Mouse (Mus musculus): ENCODE results near the gene Il11ra1. TPM values are rescaled to one million over a fixed set of nuclear protein-coding genes. Genes with fewer than 3 reads are reported as not detected.
"Not testable (repeated sequence)": the region's sequence is repeated elsewhere in the genome, so short reads cannot be mapped to it uniquely, and the experiment has no call there.

Gene Il11ra1
- polyA plus RNA-seq, 1 experiment from 2014 or later = 83.7 TPM

DNA sequence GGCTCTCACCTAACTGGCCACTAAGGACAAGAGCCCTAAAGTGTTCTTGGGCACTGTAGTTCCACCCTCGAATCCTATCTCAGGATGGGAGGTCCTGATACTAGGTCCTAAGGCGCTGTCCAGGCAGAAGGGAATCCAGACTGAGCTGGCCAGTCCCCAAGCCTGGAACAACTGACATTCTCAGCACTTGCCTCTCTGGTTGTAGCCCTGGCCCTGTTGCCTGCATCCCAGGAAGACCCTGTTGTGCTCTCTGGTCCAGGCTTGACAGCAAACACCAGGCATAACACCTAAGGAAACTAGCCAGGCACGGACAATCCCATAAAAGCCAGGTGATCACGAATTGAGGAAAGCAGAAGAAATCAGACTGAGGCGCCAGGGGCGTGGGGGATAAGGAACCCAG lies 17.0 kb upstream of the Il11ra1 start:
- ATAC-seq (ENCODE audit: low FRiP score) (no peak), DNase-seq (ENCODE audit: low spot score) (peak; percentile 44)
- WGBS = 12% methylated on average over 6 of the region's 6 CpGs
- no peaks in the 10 kb centered on the region for H3K9me3 ChIP-seq (ENCODE audit: control insufficient read depth, low read length)
- H3K9ac ChIP-seq (ENCODE audit: low read depth, low read length) = peak overlapping the region; percentile 44
- peaks cover 23% of the 10 kb centered on the region for H3K4me1 ChIP-seq (replicated peaks; ENCODE audit: control insufficient read depth, insufficient read depth, low read length)
- H3K4me3 ChIP-seq (ENCODE audit: low read depth, low read length) = peak overlapping the region; percentile 8; the same call in 1 of the 2 replicates
- no peaks in the 10 kb centered on the region for H3K27me3 ChIP-seq (ENCODE audit: control insufficient read depth, insufficient read depth, low read length)
- peaks cover 4% of the 10 kb centered on the region for H3K36me3 ChIP-seq (ENCODE audit: control insufficient read depth, insufficient read depth, low read length)
- H3K27ac ChIP-seq (ENCODE audit: low read depth, low read length) = peak overlapping the region; percentile 71
- peak overlapping the region; percentile 32 for H3K4me2 ChIP-seq (replicated peaks; ENCODE audit: low read depth, low read length)

DNA sequence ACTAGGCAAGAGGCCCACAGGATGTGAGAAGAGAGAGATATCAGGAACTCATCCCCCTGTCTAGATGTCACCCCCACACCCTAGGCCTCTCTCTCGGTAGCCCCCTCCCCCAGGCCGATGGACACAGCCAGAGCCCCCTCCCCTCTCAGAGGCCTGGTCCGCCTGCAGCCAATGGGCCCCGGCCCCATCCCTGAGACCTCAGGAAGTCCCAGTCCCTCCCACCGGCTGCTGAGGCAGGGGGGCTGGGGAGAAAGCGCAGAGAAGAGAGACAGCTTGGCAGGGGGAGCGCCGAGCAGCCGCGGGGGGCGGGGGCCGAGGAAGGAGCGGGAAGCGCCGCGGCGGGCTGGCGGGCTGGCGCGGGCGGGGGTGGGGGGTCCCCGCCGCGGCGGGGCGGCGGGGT lies 16.5 kb upstream of the Il11ra1 start:
- ATAC-seq (ENCODE audit: low FRiP score) = peak; percentile 49
- not testable (repeated sequence) for H3K4me3 ChIP-seq (ENCODE audit: low read depth, low read length); H3K36me3 ChIP-seq (ENCODE audit: control insufficient read depth, insufficient read depth, low read length); DNase-seq (ENCODE audit: low spot score); H3K27me3 ChIP-seq (ENCODE audit: control insufficient read depth, insufficient read depth, low read length); H3K9ac ChIP-seq (ENCODE audit: low read depth, low read length); H3K9me3 ChIP-seq (ENCODE audit: control insufficient read depth, low read length)
- Histone ChIP-seq H3K4me2 (replicated peaks; ENCODE audit: low read depth, low read length) (0 out of 2 replicates have a peak overlapping the region, but pooled peaks have one; percentile 32), H3K4me1 (replicated peaks; ENCODE audit: control insufficient read depth, insufficient read depth, low read length) (peaks cover 21% of the 10 kb centered on the region), H3K27ac (ENCODE audit: low read depth, low read length) (peak overlapping the region; percentile 71; the same call in 1 of the 2 replicates)
- 0% methylated on average over 2 of the region's 27 CpGs for WGBS

DNA sequence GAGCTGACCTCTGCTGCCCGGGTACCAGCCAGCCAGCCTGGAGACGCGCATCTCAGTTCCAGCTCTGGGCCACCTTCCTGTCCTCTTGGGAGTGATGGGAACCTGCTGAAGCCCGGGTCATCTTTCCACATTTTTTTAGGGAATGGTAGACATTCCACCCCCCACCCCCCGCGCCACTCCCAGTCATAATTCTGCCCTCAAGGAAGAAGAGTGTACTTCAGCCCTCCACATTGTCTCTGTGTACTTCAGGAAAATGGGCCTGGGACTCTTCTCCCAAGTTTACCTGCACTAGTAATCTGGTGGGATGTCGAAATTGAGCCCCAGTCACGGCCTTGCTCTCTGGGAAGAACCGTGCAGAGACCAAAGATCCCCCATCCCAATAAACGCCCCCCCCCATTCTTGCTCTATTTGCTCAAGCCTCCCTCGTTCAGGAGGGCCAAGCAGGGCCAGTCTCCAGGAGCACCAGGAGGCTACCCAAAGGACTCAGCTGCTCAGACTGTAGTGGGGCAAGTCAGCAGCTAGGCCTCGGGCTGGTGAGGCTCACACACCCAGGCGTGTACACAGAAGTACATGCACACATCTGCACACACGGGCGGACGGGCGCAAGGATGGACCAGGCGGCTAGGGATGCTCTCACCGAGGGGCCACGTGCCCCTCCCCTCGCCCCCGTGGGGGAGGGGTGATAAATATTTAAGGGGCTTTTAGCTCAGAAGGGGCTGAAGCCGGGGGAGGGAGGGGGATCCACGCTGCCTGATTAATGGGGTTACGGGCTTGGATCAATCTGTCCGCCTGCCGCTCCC lies 15.5 kb upstream of the Il11ra1 start:
- not testable (repeated sequence) for H3K4me2 ChIP-seq (replicated peaks; ENCODE audit: low read depth, low read length); H3K9me3 ChIP-seq (ENCODE audit: control insufficient read depth, low read length); H3K36me3 ChIP-seq (ENCODE audit: control insufficient read depth, insufficient read depth, low read length); H3K27me3 ChIP-seq (ENCODE audit: control insufficient read depth, insufficient read depth, low read length); H3K4me3 ChIP-seq (ENCODE audit: low read depth, low read length)
- 0 out of 2 replicates have a peak overlapping the region, but pooled peaks have one; percentile 34 for H3K9ac ChIP-seq (ENCODE audit: low read depth, low read length)
- H3K4me1 ChIP-seq (replicated peaks; ENCODE audit: control insufficient read depth, insufficient read depth, low read length) = peaks cover 19% of the 10 kb centered on the region
- 3% methylated on average over 19 of the region's 27 CpGs for WGBS
- DNase-seq (ENCODE audit: low spot score) = peak; percentile 64
- peak overlapping the region; percentile 86 for H3K27ac ChIP-seq (ENCODE audit: low read depth, low read length)
- peak; percentile 67 for ATAC-seq (ENCODE audit: low FRiP score)

DNA sequence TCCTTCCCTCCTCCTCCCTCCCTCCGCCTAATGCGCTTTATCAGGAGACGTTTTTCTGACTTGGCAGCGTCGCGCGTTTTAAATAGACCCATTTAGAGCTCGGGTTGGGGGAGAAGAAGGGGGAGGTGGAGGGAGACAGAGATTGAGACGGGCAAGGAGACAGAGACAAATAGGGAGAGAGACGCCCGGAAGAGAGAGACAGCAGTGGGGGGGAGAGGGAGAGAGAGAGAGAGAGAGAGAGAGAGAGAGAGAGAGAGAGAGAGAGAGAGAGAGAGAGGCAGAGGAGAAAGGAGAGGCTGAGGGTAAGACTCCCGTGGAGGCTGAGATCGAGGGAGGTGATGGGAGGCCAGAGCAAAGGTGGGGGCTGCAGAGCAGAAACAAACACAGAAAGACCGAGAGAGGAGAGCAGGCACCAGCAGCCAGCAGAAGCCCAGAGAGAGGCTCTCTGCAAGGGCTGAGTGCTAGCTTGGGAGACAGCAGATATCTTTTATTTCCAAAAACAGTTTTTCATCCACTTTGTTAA lies 14.8 kb upstream of the Il11ra1 start:
- ATAC-seq (ENCODE audit: low FRiP score) = peak; percentile 39; the same call in 1 of the 2 replicates
- peak; percentile 42 for DNase-seq (ENCODE audit: low spot score)
- H3K4me2 ChIP-seq (replicated peaks; ENCODE audit: low read depth, low read length) = not testable (repeated sequence)

DNA sequence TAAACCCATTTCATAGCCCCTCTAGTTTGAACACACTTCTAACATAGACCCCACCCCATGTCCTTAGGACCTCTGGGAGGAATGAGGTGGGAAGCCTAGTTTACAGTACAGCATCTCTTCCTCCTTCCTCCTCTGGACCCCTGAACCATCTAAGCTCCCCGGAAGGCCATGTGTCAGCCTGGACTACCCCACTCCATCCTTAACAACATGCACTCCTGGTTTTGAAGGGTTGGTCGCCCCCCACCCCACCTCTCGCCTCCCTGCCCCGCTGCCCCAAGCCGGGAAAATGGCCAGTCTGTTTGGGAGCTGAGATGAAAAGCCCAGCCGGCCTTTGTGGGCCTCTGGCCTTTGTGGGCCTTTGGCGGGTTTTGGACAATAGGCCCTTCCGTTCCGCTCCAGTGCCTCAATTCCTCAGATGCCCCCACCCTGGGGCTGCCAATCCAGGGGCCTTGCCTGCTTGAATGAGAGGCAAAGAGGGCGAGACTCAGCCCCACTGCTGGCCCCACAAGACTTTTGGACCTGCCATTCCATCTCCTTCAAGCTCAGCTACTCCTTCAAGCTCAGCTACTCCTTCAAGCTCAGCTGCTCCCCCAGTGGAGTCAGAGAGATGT lies 13.8 kb upstream of the Il11ra1 start:
- H3K4me3 ChIP-seq (ENCODE audit: low read depth, low read length); H3K4me2 ChIP-seq (replicated peaks; ENCODE audit: low read depth, low read length); H3K9ac ChIP-seq (ENCODE audit: low read depth, low read length); H3K9me3 ChIP-seq (ENCODE audit: control insufficient read depth, low read length); H3K4me1 ChIP-seq (replicated peaks; ENCODE audit: control insufficient read depth, insufficient read depth, low read length); H3K27me3 ChIP-seq (ENCODE audit: control insufficient read depth, insufficient read depth, low read length); H3K36me3 ChIP-seq (ENCODE audit: control insufficient read depth, insufficient read depth, low read length): not testable (repeated sequence)
- DNase-seq (ENCODE audit: low spot score) (peak; percentile 66), ATAC-seq (ENCODE audit: low FRiP score) (peak; percentile 46)
- peak overlapping the region; percentile 70 for H3K27ac ChIP-seq (ENCODE audit: low read depth, low read length)
- WGBS = 19% methylated on average over 8 of the region's 10 CpGs

More for the DNA sequence above, 14.8 kb upstream of the Il11ra1 start:
- Histone ChIP-seq H3K4me1 (replicated peaks; ENCODE audit: control insufficient read depth, insufficient read depth, low read length) (peaks cover 14% of the 10 kb centered on the region), H3K27ac (ENCODE audit: low read depth, low read length) (peak overlapping the region; percentile 79)
- WGBS = 0% methylated on average over 11 of the region's 14 CpGs
- not testable (repeated sequence) for H3K9ac ChIP-seq (ENCODE audit: low read depth, low read length); H3K9me3 ChIP-seq (ENCODE audit: control insufficient read depth, low read length); H3K27me3 ChIP-seq (ENCODE audit: control insufficient read depth, insufficient read depth, low read length); H3K36me3 ChIP-seq (ENCODE audit: control insufficient read depth, insufficient read depth, low read length); H3K4me3 ChIP-seq (ENCODE audit: low read depth, low read length)

DNA sequence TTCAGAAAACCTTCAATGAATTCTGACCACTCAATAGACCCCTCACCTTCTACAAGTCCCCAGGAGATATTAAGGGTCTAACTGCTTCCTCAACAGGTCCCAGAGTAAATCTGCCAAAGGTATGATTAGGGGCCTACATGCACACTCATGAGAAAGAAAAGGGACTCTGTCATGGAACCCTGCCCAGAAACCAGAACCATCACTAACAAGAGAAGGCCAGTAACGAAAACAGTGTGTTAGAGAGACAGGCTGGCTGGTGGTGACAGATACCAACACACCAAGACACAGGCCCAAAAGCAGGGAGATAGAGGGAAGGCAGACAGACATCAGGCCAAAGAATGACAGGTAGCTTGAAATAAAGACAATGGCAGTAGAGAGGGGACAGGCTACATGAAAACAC lies 11.2 kb upstream of the Il11ra1 start:
- H3K4me1 ChIP-seq (replicated peaks; ENCODE audit: control insufficient read depth, insufficient read depth, low read length); ATAC-seq (ENCODE audit: low FRiP score): not testable (repeated sequence)
- 66% methylated on average over 1 of the region's 1 CpGs for WGBS

DNA sequence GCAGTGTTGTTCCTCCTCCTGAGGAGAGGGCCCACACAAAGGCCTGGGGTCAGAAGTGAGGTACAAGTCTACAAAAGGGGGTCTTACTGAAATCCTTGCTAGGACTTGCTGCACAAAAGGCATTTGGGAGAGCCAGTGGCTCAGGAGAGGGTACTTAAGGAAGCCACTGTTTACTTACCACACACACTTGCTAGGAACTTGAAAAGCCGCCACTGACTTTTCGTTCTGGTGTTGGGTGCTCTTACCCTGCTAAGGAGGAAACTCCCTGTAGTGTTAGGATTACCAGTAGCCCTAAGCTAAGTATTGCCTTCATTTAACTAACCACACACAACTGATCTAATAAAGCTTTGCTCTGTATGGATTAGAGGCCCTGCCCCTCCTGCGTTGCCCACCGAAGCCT lies 9.8 kb upstream of the Il11ra1 start:
- not testable (repeated sequence) for H3K9ac ChIP-seq (ENCODE audit: low read depth, low read length); H3K9me3 ChIP-seq (ENCODE audit: control insufficient read depth, low read length); H3K4me2 ChIP-seq (replicated peaks; ENCODE audit: low read depth, low read length); H3K4me3 ChIP-seq (ENCODE audit: low read depth, low read length); DNase-seq (ENCODE audit: low spot score); H3K36me3 ChIP-seq (ENCODE audit: control insufficient read depth, insufficient read depth, low read length); H3K27ac ChIP-seq (ENCODE audit: low read depth, low read length); H3K4me1 ChIP-seq (replicated peaks; ENCODE audit: control insufficient read depth, insufficient read depth, low read length); H3K27me3 ChIP-seq (ENCODE audit: control insufficient read depth, insufficient read depth, low read length); ATAC-seq (ENCODE audit: low FRiP score)
- WGBS = no CpG with 5 or more reads among the region's 4 CpGs

More for the DNA sequence above, 11.2 kb upstream of the Il11ra1 start:
- DNase-seq (ENCODE audit: low spot score); H3K27ac ChIP-seq (ENCODE audit: low read depth, low read length); H3K27me3 ChIP-seq (ENCODE audit: control insufficient read depth, insufficient read depth, low read length); H3K4me3 ChIP-seq (ENCODE audit: low read depth, low read length); H3K9ac ChIP-seq (ENCODE audit: low read depth, low read length); H3K36me3 ChIP-seq (ENCODE audit: control insufficient read depth, insufficient read depth, low read length); H3K9me3 ChIP-seq (ENCODE audit: control insufficient read depth, low read length); H3K4me2 ChIP-seq (replicated peaks; ENCODE audit: low read depth, low read length): not testable (repeated sequence)

DNA sequence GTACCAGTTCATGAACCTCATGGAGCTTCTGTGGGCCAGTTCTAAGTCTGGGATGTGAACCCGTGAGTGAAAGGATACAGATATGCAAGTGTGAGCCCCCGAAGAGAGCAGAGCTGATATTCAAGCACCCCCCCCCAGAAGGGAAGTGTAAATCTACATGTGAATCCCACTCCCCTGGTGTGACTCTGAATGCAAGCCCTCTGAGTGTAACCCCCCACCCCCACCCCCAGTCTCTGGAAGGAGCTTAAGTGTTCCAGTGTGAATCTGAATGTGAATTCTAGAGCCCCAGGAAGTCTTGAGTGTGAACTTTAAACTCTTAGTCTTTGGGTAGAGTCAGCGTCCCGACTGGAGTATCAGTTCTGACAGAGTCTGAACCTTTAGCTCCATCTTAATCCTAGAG lies 6.3 kb upstream of the Il11ra1 start:
- H3K4me3 ChIP-seq (ENCODE audit: low read depth, low read length) = peak overlapping the region; percentile 15; the same call in 1 of the 2 replicates
- WGBS = 5% methylated on average over 4 of the region's 4 CpGs
- H3K4me2 ChIP-seq (replicated peaks; ENCODE audit: low read depth, low read length) = peak overlapping the region; percentile 29
- not testable (repeated sequence) for H3K27me3 ChIP-seq (ENCODE audit: control insufficient read depth, insufficient read depth, low read length); H3K36me3 ChIP-seq (ENCODE audit: control insufficient read depth, insufficient read depth, low read length); H3K4me1 ChIP-seq (replicated peaks; ENCODE audit: control insufficient read depth, insufficient read depth, low read length); H3K9me3 ChIP-seq (ENCODE audit: control insufficient read depth, low read length); DNase-seq (ENCODE audit: low spot score); ATAC-seq (ENCODE audit: low FRiP score); H3K27ac ChIP-seq (ENCODE audit: low read depth, low read length)
- peak overlapping the region; percentile 7; the same call in 1 of the 2 replicates for H3K9ac ChIP-seq (ENCODE audit: low read depth, low read length)
